18 mouse cellular contexts compared by ENCODE assay signal in genomic region chr17:64620627-64621026, GRCm38 (mm10). TPM values are rescaled to one million over a fixed set of nuclear protein-coding genes. Genes with fewer than 3 reads are reported as not detected.
DNase-seq lines count a peak whose midpoint lies in the region; ATAC-seq and TF ChIP-seq lines count a peak whose summit lies in the region.
"Had no signal": no experiment of that assay in that cellular context is flagged by ENCODE, and none has a peak within 500 bp of the region (broad histone marks: within the 10 kb centered on the region; RNA-seq: fewer than 3 reads in every experiment).

No protein-coding gene starts in this region.

- H3K36me3 ChIP-seq in heart, adult 2 months (ENCODE audit: control insufficient read depth, insufficient read depth, low read length), result peaks cover 12% of the 10 kb centered on the region
- H3K36me3 ChIP-seq in kidney, embryonic 14.5 days (ENCODE audit: control insufficient read depth, insufficient read depth, low read length), result peaks cover 4% of the 10 kb centered on the region; the same call in 1 of the 2 replicates
- H3K36me3 ChIP-seq in neural tube, embryonic 12.5 days, result peaks cover 4% of the 10 kb centered on the region; the same call in 1 of the 2 replicates
- H3K36me3 ChIP-seq in stomach, postnatal 0 days (ENCODE audit: control insufficient read depth, insufficient read depth, low read length), result 0 out of 2 replicates have a peak, but pooled peaks cover under 1% of the 10 kb centered on the region

- H3K9ac ChIP-seq in heart, adult 2 months (ENCODE audit: low read depth, low read length), result no peak overlapping the region
- no peak overlapping the region for H3K9ac ChIP-seq in kidney, embryonic 14.5 days (ENCODE audit: low read depth, low read length)
- no peak overlapping the region for H3K9ac ChIP-seq in neural tube, embryonic 12.5 days
- no peak overlapping the region for H3K9ac ChIP-seq in stomach, postnatal 0 days (ENCODE audit: low read length)
- H3K9ac ChIP-seq: heart, embryonic 15.5 days; liver, embryonic 14.5 days; midbrain, embryonic 12.5 days; stomach, embryonic 15.5 days had no signal

- peaks cover 33% of the 10 kb centered on the region for H3K4me1 ChIP-seq in heart, adult 2 months (ENCODE audit: control insufficient read depth, insufficient read depth, low read length)
- 0 out of 2 replicates have a peak, but pooled peaks cover 6% of the 10 kb centered on the region for H3K4me1 ChIP-seq in kidney, embryonic 14.5 days (ENCODE audit: control insufficient read depth, insufficient read depth, low read length)
- H3K4me1 ChIP-seq in neural tube, embryonic 12.5 days, result 0 out of 2 replicates have a peak, but pooled peaks cover 7% of the 10 kb centered on the region
- no peaks in the 10 kb centered on the region; the same call in 1 of the 2 replicates for H3K4me1 ChIP-seq in stomach, postnatal 0 days (replicated peaks; ENCODE audit: control insufficient read depth, insufficient read depth)
- H3K4me1 ChIP-seq: stomach, embryonic 15.5 days had no signal

- H3K27me3 ChIP-seq in heart, adult 2 months (ENCODE audit: control insufficient read depth, insufficient read depth, low read length), result no peaks in the 10 kb centered on the region
- no peaks in the 10 kb centered on the region for H3K27me3 ChIP-seq in kidney, embryonic 14.5 days (ENCODE audit: control insufficient read depth, insufficient read depth, low read length)
- H3K27me3 ChIP-seq in neural tube, embryonic 12.5 days (replicated peaks), result no peaks in the 10 kb centered on the region
- no peaks in the 10 kb centered on the region for H3K27me3 ChIP-seq in stomach, postnatal 0 days (ENCODE audit: control insufficient read depth, insufficient read depth, low read length)
- H3K27me3 ChIP-seq: heart, embryonic 15.5 days; midbrain, embryonic 12.5 days; stomach, embryonic 15.5 days had no signal

- peaks cover 2% of the 10 kb centered on the region for H3K79me2 ChIP-seq in heart, adult 2 months (replicated peaks; ENCODE audit: control insufficient read depth, insufficient read depth, low read length)

- WGBS in heart, adult 2 months, result 72% methylated on average over 3 of the region's 3 CpGs
- 77% methylated on average over 3 of the region's 3 CpGs for WGBS in kidney, embryonic 14.5 days
- 93% methylated on average over 3 of the region's 3 CpGs for WGBS in neural tube, embryonic 12.5 days
- 87% methylated on average over 3 of the region's 3 CpGs for WGBS in stomach, postnatal 0 days

- H3K4me2 ChIP-seq in kidney, embryonic 14.5 days (replicated peaks; ENCODE audit: low read depth, low read length), result no peak overlapping the region
- H3K4me2 ChIP-seq in neural tube, embryonic 12.5 days (replicated peaks), result no peak overlapping the region
- no peak overlapping the region for H3K4me2 ChIP-seq in stomach, postnatal 0 days (replicated peaks; ENCODE audit: low read depth)
- H3K4me2 ChIP-seq: heart, embryonic 15.5 days; midbrain, embryonic 12.5 days; stomach, embryonic 15.5 days had no signal

- H3K4me3 ChIP-seq in heart, adult 2 months, result no peak overlapping the region
- no peak overlapping the region for H3K4me3 ChIP-seq in kidney, embryonic 14.5 days (ENCODE audit: low read length)
- H3K4me3 ChIP-seq in neural tube, embryonic 12.5 days, result no peak overlapping the region
- H3K4me3 ChIP-seq in stomach, postnatal 0 days (ENCODE audit: low read depth, low read length), result no peak overlapping the region
- H3K4me3 ChIP-seq: heart, embryonic 15.5 days; midbrain, embryonic 12.5 days; stomach, embryonic 15.5 days had no signal

- no peak for DNase-seq in heart, adult 2 months
- no peak for DNase-seq in heart, postnatal 10 days
- DNase-seq in kidney, adult 8-10 months, result no peak
- DNase-seq in neural tube, embryonic 10.5 days (ENCODE audit: extremely low spot score, low spot score), result no peak
- DNase-seq in stomach, postnatal 0 days (ENCODE audit: low spot score), result peak; percentile 8
- DNase-seq in lung, adult 18-20 months, result no peak
- DNase-seq: adrenal gland, postnatal 25 days; gastrocnemius, postnatal 10 days; lung, postnatal 10 days; thymus, adult 18-20 months; thymus, postnatal 36 days had no signal

- TF ChIP-seq POLR2A in heart, adult 2 months (IDR thresholded peaks at IDR 0.05; ENCODE audit: insufficient read depth, low read depth, low read length), result no peak

- no peaks in the 10 kb centered on the region for H3K9me3 ChIP-seq in kidney, embryonic 14.5 days (ENCODE audit: control insufficient read depth, low read length)
- no peaks in the 10 kb centered on the region for H3K9me3 ChIP-seq in neural tube, embryonic 12.5 days
- H3K9me3 ChIP-seq in stomach, postnatal 0 days (ENCODE audit: control insufficient read depth, low read length), result no peaks in the 10 kb centered on the region
- H3K9me3 ChIP-seq: heart, embryonic 15.5 days; midbrain, embryonic 12.5 days; stomach, embryonic 15.5 days had no signal

- TF ChIP-seq EP300 in heart, adult 2 months (IDR thresholded peaks at IDR 0.05; ENCODE audit: insufficient read depth, low read depth, low read length), result no peak
- TF ChIP-seq EP300 in stomach, postnatal 0 days (optimal IDR thresholded peaks at IDR 0.05), result no peak

- intact Hi-C loops in heart, adult 2 months (cut with DNase I), result no loop called here
- intact Hi-C loops in heart, postnatal 10 days (cut with DNase I), result no loop called here

- ATAC-seq in kidney, embryonic 14.5 days (ENCODE audit: low FRiP score, low TSS enrichment), result peak; percentile 50; the same call in 1 of the 2 replicates
- ATAC-seq in neural tube, embryonic 12.5 days (ENCODE audit: low FRiP score, low read depth), result peak; percentile 46; the same call in 1 of the 2 replicates
- ATAC-seq in stomach, postnatal 0 days (ENCODE audit: low FRiP score, low TSS enrichment), result no peak
- ATAC-seq: forebrain, embryonic 14.5 days had no signal

- TF ChIP-seq CTCF in heart, adult 2 months (IDR thresholded peaks at IDR 0.05), result no peak
- no peak for TF ChIP-seq CTCF in stomach, postnatal 0 days (IDR thresholded peaks at IDR 0.05; ENCODE audit: low read depth)

- peak overlapping the region; percentile 30 for H3K27ac ChIP-seq in heart, adult 2 months
- H3K27ac ChIP-seq in kidney, embryonic 14.5 days (ENCODE audit: low read depth, low read length), result no peak overlapping the region
- no peak overlapping the region for H3K27ac ChIP-seq in neural tube, embryonic 12.5 days
- no peak overlapping the region for H3K27ac ChIP-seq in stomach, postnatal 0 days (replicated peaks)
- H3K27ac ChIP-seq: heart, embryonic 15.5 days; liver, embryonic 14.5 days; midbrain, embryonic 12.5 days; stomach, embryonic 15.5 days had no signal

RNA-seq across cellular contexts. Expression of gene Man2a1, which starts 20.1 kb away (rescaled TPM):
- 10 to 100 TPM; 17.2 to 18.5 TPM for total RNA-seq in heart, adult 2 months (2021)
- polyA plus RNA-seq in heart, adult 2 months (2012; rRNA removed), result 4.7 and 13.7 TPM in 2 replicates
- 10 to 100 TPM; 27.5 to 35.6 TPM for total RNA-seq in heart, postnatal 10 days (2021)
- polyA plus RNA-seq in kidney, embryonic 14.5 days (2014; fragmentation: Nextera tagmentation; extraction: Ambion mirVana), result 9.8 and 12.5 TPM in 2 replicates
- polyA plus RNA-seq in neural tube, embryonic 12.5 days (2016; fragmentation: Nextera tagmentation; extraction: Ambion mirVana), result 5.3 and 5.4 TPM in 2 replicates
- 8.2 and 9.3 TPM in 2 replicates for polyA plus RNA-seq in stomach, postnatal 0 days (2015; fragmentation: Nextera tagmentation; extraction: Ambion mirVana)
